ENCODE assay signal across 8 mouse cellular contexts in genomic region chr15:94661398-94661797, GRCm38 (mm10). TPM values are rescaled to one million over a fixed set of nuclear protein-coding genes. Genes with fewer than 3 reads are reported as not detected.
DNase-seq lines count a peak whose midpoint lies in the region; ATAC-seq and TF ChIP-seq lines count a peak whose summit lies in the region.

No protein-coding gene starts in this region.

- H3K4me1 ChIP-seq in lung, embryonic 16.5 days (replicated peaks; ENCODE audit: control insufficient read depth, insufficient read depth, low read length), result peaks cover 6% of the 10 kb centered on the region; the same call in 1 of the 2 replicates

- H3K27me3 ChIP-seq in lung, embryonic 16.5 days (ENCODE audit: control insufficient read depth, insufficient read depth, low read depth, low read length), result no peaks in the 10 kb centered on the region

- no peak overlapping the region for H3K9ac ChIP-seq in lung, embryonic 16.5 days (ENCODE audit: low read length)

- 18% methylated on average over 9 of the region's 9 CpGs for WGBS in lung, embryonic 16.5 days

- peak overlapping the region; percentile 41; the same call in 1 of the 2 replicates for H3K4me2 ChIP-seq in lung, embryonic 16.5 days (ENCODE audit: low read depth, low read length)

- H3K36me3 ChIP-seq in lung, embryonic 16.5 days (ENCODE audit: control insufficient read depth, insufficient read depth, low read length), result no peaks in the 10 kb centered on the region

- DNase-seq in cerebellum, adult 18-20 months, result peak; percentile 37 to 50
- peak in 1 of 2 experiments; percentile 43 for DNase-seq in layer of hippocampus, adult 2 months (ENCODE audit: low spot score in 2 of 2)
- no peak for DNase-seq in layer of hippocampus, adult 8-10 months (ENCODE audit: low spot score in 2 of 2)
- DNase-seq in brain, embryonic 14.5 days (ENCODE audit: low read depth), result peak; percentile 85
- DNase-seq in natural killer cell, adult 2 months (ENCODE audit: low spot score in 2 of 2), result no peak

- no peak overlapping the region for H3K4me3 ChIP-seq in layer of hippocampus, adult 2 months
- H3K4me3 ChIP-seq in lung, embryonic 16.5 days (ENCODE audit: low read length), result no peak overlapping the region

- no peak for ATAC-seq in cerebellum, adult (ENCODE audit: insufficient number of reproducible peaks, low FRiP score, low TSS enrichment)
- ATAC-seq in lung, embryonic 16.5 days (ENCODE audit: low read depth), result no peak
- ATAC-seq in monocyte, adult 5-6 weeks (replicated peaks; ENCODE audit: insufficient number of reproducible peaks, low FRiP score, low TSS enrichment, poor library complexity, severe bottlenecking), result no peak

- no peak for TF ChIP-seq POLR2A in brain, embryonic 14.5 days (IDR thresholded peaks at IDR 0.05; ENCODE audit: borderline replicate concordance, extremely low read depth, insufficient read depth, insufficient read length, poor library complexity, severe bottlenecking)

- no peaks in the 10 kb centered on the region for H3K9me3 ChIP-seq in lung, embryonic 16.5 days (ENCODE audit: control insufficient read depth, low read length)

- peak; percentile 92 for TF ChIP-seq CTCF in layer of hippocampus, adult 2 months (conservative IDR thresholded peaks at IDR 0.05)
- TF ChIP-seq CTCF in brain, embryonic 14.5 days (IDR thresholded peaks at IDR 0.05; ENCODE audit: borderline replicate concordance, extremely low read depth, insufficient read depth, insufficient read length), result peak; percentile 57; the same call in 1 of the 2 replicates

- H3K27ac ChIP-seq in layer of hippocampus, adult 2 months, result no peak overlapping the region
- no peak overlapping the region for H3K27ac ChIP-seq in lung, embryonic 16.5 days (ENCODE audit: low read length)

RNA-seq across cellular contexts. Expression of gene Tmem117, which starts 32.4 kb away (rescaled TPM):
- total RNA-seq in layer of hippocampus, adult 2 months (2021), result 1 to 10 TPM; 8.9 to 9.1 TPM
- 1 to 10 TPM; 7.0 to 9.8 (median 7.7) TPM for total RNA-seq in layer of hippocampus, adult 8-10 months (2022)
- polyA plus RNA-seq in brain, embryonic 14.5 days (2012; rRNA removed), result 1.0 and 2.8 TPM in 2 replicates
- polyA plus RNA-seq in lung, embryonic 16.5 days (2015; fragmentation: Nextera tagmentation; extraction: Ambion mirVana), result 2.7 and 4.5 TPM in 2 replicates
- not detected in 3 replicates for total RNA-seq in monocyte, adult 5-6 weeks (2017)

Comparison
In these comparisons a context has a peak if more than half of its experiments do, and no peak if none do; other contexts are left out.
1. DNase-seq: peak in cerebellum, adult 18-20 months (2 of 2) and brain, embryonic 14.5 days (single experiment); none in layer of hippocampus, adult 8-10 months (0 of 2) and natural killer cell, adult 2 months (0 of 2).